Comparison of ENCODE assay signal across 9 mouse cellular contexts in the genomic region with DNA sequence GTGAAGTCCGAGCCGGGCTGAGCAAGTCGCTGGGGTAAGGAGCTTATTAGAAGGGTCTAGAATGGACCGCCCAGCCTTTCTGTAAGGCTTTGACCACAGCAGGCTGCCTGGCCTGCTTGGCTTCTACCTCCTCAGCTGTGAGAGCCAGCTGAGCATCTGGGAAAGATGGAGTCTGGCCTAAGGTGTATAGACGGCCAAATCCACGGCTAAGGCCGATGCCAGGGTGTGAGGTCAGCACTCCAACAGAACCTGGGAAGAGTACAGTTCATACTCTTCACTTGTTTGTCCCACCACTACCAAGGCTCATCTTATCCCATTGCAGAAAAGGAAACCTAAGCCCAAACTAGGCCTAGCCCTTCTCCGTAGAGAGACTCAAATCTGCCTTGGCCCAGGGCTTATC. TPM values are rescaled to one million over a fixed set of nuclear protein-coding genes. Genes with fewer than 3 reads are reported as not detected.
DNase-seq lines count a peak whose midpoint lies in the region; ATAC-seq lines count a peak whose summit lies in the region.
"Had no signal": no experiment of that assay in that cellular context is flagged by ENCODE, and none has a peak within 500 bp of the region (broad histone marks: within the 10 kb centered on the region; RNA-seq: fewer than 3 reads in every experiment).

No protein-coding gene starts in this region.

- H3K4me3 ChIP-seq in kidney, embryonic 14.5 days (ENCODE audit: low read length), result peak overlapping the region; percentile 74
- peak overlapping the region; percentile 82 for H3K4me3 ChIP-seq in hindbrain, embryonic 14.5 days (replicated peaks; ENCODE audit: low read length)
- H3K4me3 ChIP-seq in midbrain, embryonic 16.5 days (ENCODE audit: low read depth, low read length), result peak overlapping the region; percentile 78

- peak overlapping the region; percentile 94 for H3K4me2 ChIP-seq in kidney, embryonic 14.5 days (replicated peaks; ENCODE audit: low read depth, low read length)
- peak overlapping the region; percentile 85 for H3K4me2 ChIP-seq in hindbrain, embryonic 14.5 days (replicated peaks)
- peak overlapping the region; percentile 79 for H3K4me2 ChIP-seq in midbrain, embryonic 16.5 days (ENCODE audit: low read length)

- no peak overlapping the region for H3K27ac ChIP-seq in kidney, embryonic 14.5 days (ENCODE audit: low read depth, low read length)
- H3K27ac ChIP-seq in hindbrain, embryonic 14.5 days, result peak overlapping the region; percentile 97
- H3K27ac ChIP-seq in midbrain, embryonic 16.5 days (ENCODE audit: low read length), result peak overlapping the region; percentile 96; the same call in 1 of the 2 replicates

- H3K9ac ChIP-seq in kidney, embryonic 14.5 days (ENCODE audit: low read depth, low read length), result peak overlapping the region; percentile 83
- peak overlapping the region; percentile 98 for H3K9ac ChIP-seq in hindbrain, embryonic 14.5 days
- peak overlapping the region; percentile 96 for H3K9ac ChIP-seq in midbrain, embryonic 16.5 days (ENCODE audit: low read depth, low read length)

- H3K36me3 ChIP-seq in kidney, embryonic 14.5 days (ENCODE audit: control insufficient read depth, insufficient read depth, low read length), result no peaks in the 10 kb centered on the region
- no peaks in the 10 kb centered on the region for H3K36me3 ChIP-seq in hindbrain, embryonic 14.5 days (replicated peaks; ENCODE audit: control insufficient read depth, insufficient read depth)
- H3K36me3 ChIP-seq in midbrain, embryonic 16.5 days (ENCODE audit: control insufficient read depth, insufficient read depth, low read length), result no peaks in the 10 kb centered on the region
- H3K36me3 ChIP-seq: G1E had no signal

- ATAC-seq in kidney, embryonic 14.5 days (ENCODE audit: low FRiP score, low TSS enrichment), result no peak
- no peak for ATAC-seq in hindbrain, embryonic 14.5 days (ENCODE audit: low FRiP score)
- no peak for ATAC-seq in midbrain, embryonic 16.5 days

- H3K27me3 ChIP-seq in kidney, embryonic 14.5 days (ENCODE audit: control insufficient read depth, insufficient read depth, low read length), result no peaks in the 10 kb centered on the region; the same call in 1 of the 2 replicates
- H3K27me3 ChIP-seq in hindbrain, embryonic 14.5 days (ENCODE audit: control insufficient read depth, insufficient read depth, low read length), result no peaks in the 10 kb centered on the region
- H3K27me3 ChIP-seq in midbrain, embryonic 16.5 days (ENCODE audit: control insufficient read depth, insufficient read depth, low read depth, low read length), result no peaks in the 10 kb centered on the region

- no peaks in the 10 kb centered on the region for H3K9me3 ChIP-seq in kidney, embryonic 14.5 days (ENCODE audit: control insufficient read depth, low read length)
- no peaks in the 10 kb centered on the region for H3K9me3 ChIP-seq in hindbrain, embryonic 14.5 days (ENCODE audit: control insufficient read depth, low read length)
- H3K9me3 ChIP-seq in midbrain, embryonic 16.5 days (replicated peaks; ENCODE audit: control insufficient read depth, low read length, poor library complexity, severe bottlenecking), result no peaks in the 10 kb centered on the region
- H3K9me3 ChIP-seq: G1E had no signal

- peaks cover 24% of the 10 kb centered on the region for H3K4me1 ChIP-seq in kidney, embryonic 14.5 days (ENCODE audit: control insufficient read depth, insufficient read depth, low read length)
- H3K4me1 ChIP-seq in hindbrain, embryonic 14.5 days (replicated peaks; ENCODE audit: control insufficient read depth, insufficient read depth, low read length), result peaks cover 65% of the 10 kb centered on the region
- H3K4me1 ChIP-seq in midbrain, embryonic 16.5 days (ENCODE audit: control insufficient read depth, insufficient read depth, low read length), result peaks cover 56% of the 10 kb centered on the region

- DNase-seq in kidney, postnatal 4 days, result no peak
- peak; percentile 54 to 67 for DNase-seq in cerebellum, postnatal 36 days
- no peak for DNase-seq in hindbrain, embryonic 14.5 days (ENCODE audit: low spot score)
- no peak for DNase-seq in Muller cell, postnatal 12 days (ENCODE audit: inconsistent ontology term)
- DNase-seq in urinary bladder, postnatal 4 days (ENCODE audit: low spot score in 2 of 2), result no peak
- no peak for DNase-seq in urinary bladder, postnatal 14 days (ENCODE audit: low spot score)

- WGBS in kidney, embryonic 14.5 days, result 74% methylated on average over 8 of the region's 8 CpGs
- 62% methylated on average over 8 of the region's 8 CpGs for WGBS in hindbrain, embryonic 14.5 days
- WGBS in midbrain, embryonic 16.5 days, result 61% methylated on average over 8 of the region's 8 CpGs

RNA-seq across cellular contexts. Expression of a gene that starts 1.3 kb away (rescaled TPM):
- 9.3 and 16.5 TPM in 2 replicates for polyA plus RNA-seq in kidney, embryonic 14.5 days (2014; fragmentation: Nextera tagmentation; extraction: Ambion mirVana)
- 35.8 and 38.5 TPM in 2 replicates for polyA plus RNA-seq in hindbrain, embryonic 14.5 days (2014; fragmentation: Nextera tagmentation; extraction: Ambion mirVana)
- 32.0 and 33.4 TPM in 2 replicates for polyA plus RNA-seq in midbrain, embryonic 16.5 days (2015; fragmentation: Nextera tagmentation; extraction: Ambion mirVana)
- polyA plus RNA-seq: G1E had no signal

Comparison
In these comparisons a context has a peak if more than half of its experiments do, and no peak if none do; other contexts are left out.
1. DNase-seq: peak in cerebellum, postnatal 36 days (2 of 2); none in kidney, postnatal 4 days (0 of 2), hindbrain, embryonic 14.5 days (single experiment), Muller cell, postnatal 12 days (single experiment), urinary bladder, postnatal 4 days (0 of 2) and urinary bladder, postnatal 14 days (single experiment).
2. Peak in every context shown above with its lines, with median percentiles within 50 percentile points of each other: H3K4me2 ChIP-seq, H3K4me3 ChIP-seq and H3K9ac ChIP-seq.